Mouse (Mus musculus) embryo, embryonic 11 days (tissue): ENCODE results near the gene Hoxa6.
A peak's percentile ranks its signal among the peaks of the same experiment; 100 is the strongest.

Experiments
- DNase-seq: peaks from one replicate; pipeline ENCODE4 v3.0.0-alpha.2; 2015

Gene Hoxa6

GRCm38 (mm10) chr6:52213119-52213986 lies 4.8 kb upstream of the Hoxa6 start, which contains the start of the genes Hoxa3 and Gm28308:
TSS of gene Hoxa3 (minus strand) at chr6:52213336.
TSS of gene Gm28308 (minus strand) at chr6:52213339.
- peak; percentile 81 for DNase-seq

- DNase-seq, result no peak
Observed at GRCm38 (mm10) chr6:52212556-52213118, 4.1 kb upstream of the Hoxa6 start.

DNA sequence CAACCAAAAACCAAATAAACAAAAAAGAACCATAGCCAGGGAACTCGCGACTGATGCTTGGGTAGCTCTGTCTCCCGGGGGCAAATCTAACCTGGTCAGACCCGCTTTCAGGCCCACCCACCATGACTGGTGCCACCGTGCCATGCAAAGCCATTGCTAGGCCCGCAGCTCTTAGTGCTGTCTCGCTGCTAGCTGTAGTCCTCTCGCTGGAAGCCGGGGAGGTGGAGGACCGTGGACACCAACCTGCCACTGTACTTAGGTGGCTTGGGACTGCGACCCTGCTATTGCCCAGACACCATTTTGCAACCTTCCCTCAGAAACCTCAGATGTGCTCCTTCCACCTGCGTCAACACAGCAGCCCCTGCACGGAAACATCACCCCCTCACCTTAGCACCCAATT lies 3.4 kb upstream of the Hoxa6 start:
- no peak for DNase-seq

DNA sequence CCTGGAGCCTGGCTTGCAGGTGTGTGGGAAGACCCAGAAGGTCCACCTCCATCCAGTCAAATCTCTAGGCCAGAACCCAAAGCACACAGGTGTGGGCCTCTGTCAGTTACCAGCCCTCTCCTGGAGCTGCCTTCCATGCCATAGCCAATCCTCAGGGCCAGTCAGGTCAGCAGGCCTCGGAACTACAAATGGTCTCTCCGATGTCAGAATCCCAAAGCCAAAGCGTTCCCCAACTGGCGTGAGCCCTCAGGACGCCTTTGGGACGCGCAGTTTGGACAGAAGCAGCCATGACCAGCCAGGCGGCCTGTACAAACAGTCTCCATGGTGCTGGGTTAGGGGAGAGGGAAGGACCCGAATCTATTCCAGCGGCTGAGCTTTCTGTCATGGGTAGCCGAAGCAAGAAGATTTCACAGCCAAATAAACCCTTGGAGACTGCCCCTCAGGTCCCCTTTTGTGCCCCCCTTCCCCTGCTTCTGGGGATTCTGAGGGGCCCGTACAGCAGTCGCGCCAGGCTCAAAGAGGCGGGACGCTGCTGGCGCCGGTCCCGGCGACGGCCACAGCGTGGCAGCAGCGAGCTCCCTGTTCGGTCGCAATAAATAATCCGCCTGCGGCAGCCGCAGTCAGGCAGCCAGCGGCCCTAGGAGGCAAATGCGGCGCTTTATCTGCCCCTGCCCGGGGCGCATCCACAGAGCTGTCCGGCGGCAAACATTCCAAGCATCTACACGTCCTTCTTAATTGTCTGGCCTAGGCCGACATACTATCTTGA lies 2.8 kb upstream of the Hoxa6 start:
- DNase-seq, result peak; percentile 92

GRCm38 (mm10) chr6:52209685-52210046 lies 1.1 kb upstream of the Hoxa6 start:
- no peak for DNase-seq

- DNase-seq, result no peak
Observed at GRCm38 (mm10) chr6:52208868-52209684, 554 bp upstream of the Hoxa6 start.

GRCm38 (mm10) chr6:52207684-52207976 lies 892 bp downstream of the Hoxa6 start:
- DNase-seq, result no peak

DNA sequence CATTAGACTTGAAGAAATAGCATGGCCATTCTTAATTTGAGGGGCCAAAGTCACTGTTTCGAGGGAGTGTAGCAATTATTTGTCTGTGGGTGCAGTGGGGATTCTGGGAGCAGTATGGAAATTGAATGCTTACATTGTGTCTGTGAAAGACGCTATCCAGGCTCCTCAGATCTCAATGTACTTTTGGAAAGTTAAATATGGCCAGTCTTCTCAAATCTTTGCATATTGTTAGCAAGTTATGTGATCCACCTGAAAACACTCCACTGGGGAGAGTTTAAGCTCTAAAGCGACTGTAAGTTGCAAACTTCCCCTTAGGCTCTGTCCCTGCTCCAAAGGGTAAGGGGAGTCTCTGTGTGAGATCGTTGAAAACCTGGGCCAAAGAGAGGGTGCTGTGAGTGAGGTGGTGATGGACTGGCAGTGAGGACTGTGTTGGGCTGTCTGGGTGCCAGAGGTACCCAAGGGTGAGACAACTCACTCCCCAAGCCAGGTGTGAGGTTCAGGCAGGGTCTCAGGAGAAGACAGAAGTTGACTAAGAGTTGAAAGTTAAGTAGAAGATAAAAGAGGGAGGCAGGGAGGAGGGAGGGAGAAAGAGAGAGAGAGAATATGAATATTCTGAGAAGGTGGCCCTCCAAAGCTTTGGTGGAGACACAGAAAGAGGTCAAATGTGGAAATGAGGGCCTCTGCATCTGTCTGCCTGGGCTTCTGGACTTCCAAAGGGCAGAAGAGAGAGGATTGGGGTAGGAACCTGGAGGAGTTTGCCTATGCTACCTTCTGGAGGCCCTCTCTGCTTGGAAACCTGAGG lies 1.4 kb downstream of the Hoxa6 start:
- no peak for DNase-seq

DNA sequence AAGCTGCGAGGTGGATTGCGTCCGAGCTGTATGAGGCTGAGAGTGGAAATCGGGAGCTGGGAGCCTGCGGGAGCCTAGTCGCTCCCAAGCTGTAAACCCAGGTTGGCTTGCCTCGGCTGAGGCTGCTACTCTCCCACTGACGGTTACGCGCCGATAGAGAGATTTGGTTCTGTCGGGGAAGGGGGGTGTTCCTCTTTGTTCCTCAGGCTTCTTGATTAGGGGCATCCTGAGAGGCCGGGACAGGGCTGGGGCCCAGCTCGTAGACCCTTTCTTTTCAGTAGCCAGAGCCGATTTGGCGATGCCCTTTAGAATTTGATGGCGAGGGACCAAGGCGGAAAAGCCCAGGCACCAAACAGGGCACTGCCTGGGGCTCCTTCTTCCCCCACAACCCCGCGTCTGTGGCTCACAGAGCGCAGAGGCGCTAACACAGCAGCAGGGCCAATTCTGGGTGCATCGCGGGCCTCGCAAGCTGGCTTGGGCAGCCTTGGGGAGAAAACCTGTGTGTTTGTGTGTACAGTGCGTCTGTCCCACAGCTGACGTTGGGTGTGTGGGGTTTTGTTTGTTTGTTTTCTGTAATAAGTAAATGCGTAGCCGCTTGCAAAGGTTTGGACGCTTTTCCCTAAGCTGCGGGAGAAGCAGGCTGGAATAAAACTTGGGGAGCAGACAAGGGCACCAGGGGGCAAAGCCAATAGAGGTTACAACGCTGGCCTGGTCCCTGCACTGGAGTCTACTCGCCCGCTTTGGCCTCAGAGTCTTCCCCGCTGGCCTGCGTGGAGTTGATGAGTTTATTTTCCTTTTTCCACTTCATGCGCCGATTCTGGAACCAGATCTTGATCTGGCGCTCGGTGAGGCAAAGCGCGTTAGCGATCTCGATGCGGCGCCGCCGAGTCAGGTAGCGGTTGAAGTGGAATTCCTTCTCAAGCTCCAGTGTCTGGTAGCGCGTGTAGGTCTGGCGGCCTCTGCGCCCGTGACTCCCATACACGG lies 2.6 kb downstream of the Hoxa6 start:
- peak; percentile 63 for DNase-seq

GRCm38 (mm10) chr6:52205221-52205620 lies 3.3 kb downstream of the Hoxa6 start:
- DNase-seq, result no peak

DNA sequence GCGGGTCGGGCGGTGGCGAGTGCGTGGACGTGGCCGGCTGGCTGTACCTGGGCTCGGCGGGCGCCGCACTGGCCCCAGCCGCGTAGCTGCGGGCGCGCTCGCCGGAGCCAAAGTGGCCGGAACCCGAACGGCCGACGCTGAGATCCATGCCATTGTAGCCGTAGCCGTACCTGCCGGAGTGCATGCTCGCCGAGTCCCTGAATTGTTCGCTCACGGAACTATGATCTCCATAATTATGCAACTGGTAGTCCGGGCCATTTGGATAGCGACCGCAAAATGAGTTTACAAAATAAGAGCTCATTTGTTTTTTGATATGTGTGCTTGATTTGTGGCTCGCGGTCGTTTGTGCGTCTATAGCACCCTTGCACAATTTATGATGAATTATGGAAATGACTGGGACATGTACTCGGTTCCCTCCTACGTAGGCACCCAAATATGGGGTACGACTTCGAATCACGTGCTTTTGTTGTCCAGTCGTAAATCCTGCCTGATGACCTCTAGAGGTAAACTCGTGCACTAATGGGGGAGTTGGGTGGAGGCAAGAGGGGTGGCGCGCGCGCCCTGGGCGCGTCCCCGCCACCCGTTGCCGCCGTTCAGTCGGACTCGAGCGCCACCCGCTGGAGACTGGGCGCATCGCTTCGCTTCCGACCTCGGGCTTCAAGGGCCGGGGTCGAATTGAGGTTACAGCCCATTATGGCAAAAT lies 4.3 kb downstream of the Hoxa6 start, which contains the start of gene Hoxa5:
Gene Hoxa5, minus strand, starts transcription at position 538 of the 703 bp plus-strand sequence.
- DNase-seq, result peak; percentile 92

DNA sequence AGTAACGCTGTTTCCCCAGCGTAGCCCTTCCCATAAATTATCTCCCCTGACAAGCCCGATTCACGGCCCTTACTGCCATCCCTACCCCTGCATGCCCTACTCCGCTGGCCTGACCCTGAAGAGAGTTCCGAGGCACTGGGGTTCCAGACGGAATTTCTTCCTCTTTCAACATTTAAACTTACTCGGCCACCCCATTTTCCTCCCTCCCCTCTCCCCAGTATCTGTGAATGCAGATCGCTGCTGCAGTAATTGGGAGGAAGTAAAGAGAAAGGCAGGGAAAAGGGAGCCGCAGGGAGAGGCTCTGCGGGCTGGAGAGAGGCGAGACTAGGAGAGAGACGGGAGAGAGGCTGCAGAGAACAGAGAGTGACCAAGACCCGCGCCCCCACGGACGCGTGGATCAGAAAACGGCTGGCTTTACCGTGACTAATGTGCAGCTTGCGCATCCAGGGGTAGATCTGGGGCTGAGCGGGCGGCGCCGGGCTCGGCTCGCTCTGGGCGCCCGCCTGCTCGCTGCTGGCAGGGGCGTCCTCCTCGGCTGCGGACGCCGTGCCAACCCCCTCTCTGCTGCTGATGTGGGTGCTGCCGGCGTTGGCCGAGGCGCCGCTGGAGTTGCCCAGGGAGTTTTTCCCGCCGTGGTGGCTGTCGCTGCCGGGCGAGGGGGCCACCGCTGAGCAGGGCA lies 5.0 kb downstream of the Hoxa6 start:
- DNase-seq, result no peak

GRCm38 (mm10) chr6:52203121-52203370 lies 5.5 kb downstream of the Hoxa6 start:
- DNase-seq, result no peak

DNA sequence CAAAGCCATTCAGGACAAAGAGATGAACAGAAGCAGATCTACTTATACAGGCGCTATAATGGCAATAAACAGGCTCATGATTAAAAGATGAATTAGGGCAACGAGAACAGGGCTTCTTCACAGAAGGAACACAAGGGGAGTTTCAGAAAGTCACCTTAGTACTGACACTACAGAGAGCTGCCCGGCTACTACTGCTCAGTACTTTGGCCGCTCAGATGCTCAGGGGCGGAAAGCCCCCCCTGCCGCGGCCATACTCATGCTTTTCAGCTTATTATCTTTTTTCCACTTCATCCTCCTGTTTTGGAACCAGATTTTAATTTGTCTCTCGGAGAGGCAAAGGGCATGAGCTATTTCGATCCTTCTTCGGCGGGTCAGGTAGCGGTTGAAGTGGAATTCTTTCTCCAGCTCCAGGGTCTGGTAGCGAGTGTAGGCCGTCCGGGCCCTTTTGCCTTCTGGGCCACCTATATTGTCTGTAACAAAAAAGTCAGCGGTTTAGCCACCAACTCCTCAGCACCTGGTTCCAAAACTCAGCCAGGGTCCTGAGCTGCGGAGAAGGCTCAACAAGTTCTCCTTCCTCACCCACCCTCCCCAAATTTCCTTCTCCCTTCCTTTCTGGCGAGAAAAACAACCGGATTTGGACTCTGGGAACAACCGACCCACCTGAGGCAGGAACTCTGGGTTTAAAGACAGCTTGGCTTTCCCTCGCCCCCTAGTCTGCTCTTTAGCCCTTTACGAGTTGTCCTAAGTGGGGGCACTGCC lies 6.0 kb downstream of the Hoxa6 start:
- DNase-seq, result no peak

GRCm38 (mm10) chr6:52201269-52201668 lies 7.3 kb downstream of the Hoxa6 start:
- DNase-seq, result no peak

GRCm38 (mm10) chr6:52200751-52201250 lies 7.7 kb downstream of the Hoxa6 start:
- DNase-seq, result no peak

GRCm38 (mm10) chr6:52200073-52200750 lies 8.3 kb downstream of the Hoxa6 start:
- DNase-seq, result no peak

GRCm38 (mm10) chr6:52197271-52197670 lies 11.3 kb downstream of the Hoxa6 start:
- DNase-seq, result peak; percentile 88
